Mouse (Mus musculus) liver, embryonic 16.5 days (tissue): ENCODE data around the gene Flt1. TPM values are rescaled to one million over a fixed set of nuclear protein-coding genes. Genes with fewer than 3 reads are reported as not detected.
"Not testable (repeated sequence)": the region's sequence is repeated elsewhere in the genome, so short reads cannot be mapped to it uniquely, and the experiment has no call there.

ENCODE experiments used
- ATAC-seq: fragments of 200-750 bp; cut with Nextera tagmentation; 2 replicates; pipeline ENCODE4 v1.8.0; 2017; ENCODE audit warnings: low read depth, mild to moderate bottlenecking, moderate number of reproducible peaks, moderate library complexity
- H3K27ac ChIP-seq: fragments of 300-500 bp; sonication (generic); 2 replicates; pipeline ENCODE4 v1.5.1; 2014; ENCODE audit warnings: mild to moderate bottlenecking, low read length
- H3K27me3 ChIP-seq: fragments of 300-500 bp; sonication (generic); 2 replicates; pipeline ENCODE4 v1.6.1; 2014; ENCODE audit warnings: low read depth, low read length, mixed read lengths; ENCODE audit not compliant: control insufficient read depth, insufficient read depth
- H3K36me3 ChIP-seq: fragments of 300-500 bp; sonication (generic); 2 replicates; pipeline ENCODE4 v1.6.1; 2014; ENCODE audit warnings: mild to moderate bottlenecking; ENCODE audit not compliant: control insufficient read depth, insufficient read depth
- H3K4me1 ChIP-seq: fragments of 300-500 bp; sonication (generic); 2 replicates; pipeline ENCODE4 v1.6.1; 2014; ENCODE audit warnings: low read depth, low read length, mixed read lengths; ENCODE audit not compliant: control insufficient read depth
- H3K4me2 ChIP-seq: fragments of 300-500 bp; sonication (generic); 2 replicates; pipeline ENCODE4 v1.6.1; 2014; ENCODE audit warnings: low read depth, low read length, mixed read lengths
- H3K4me3 ChIP-seq: fragments of 300-500 bp; sonication (generic); 2 replicates; pipeline ENCODE4 v1.5.1; 2014; ENCODE audit warnings: low read depth, mild to moderate bottlenecking, low read length
- H3K9ac ChIP-seq: fragments of 300-500 bp; sonication (generic); 2 replicates; pipeline ENCODE4 v1.6.1; 2014; ENCODE audit warnings: low read depth, low read length
- H3K9me3 ChIP-seq: fragments of 300-500 bp; sonication (generic); replicated peaks from 2 replicates; pipeline ENCODE4 v1.6.1; 2016; ENCODE audit warnings: low read length; ENCODE audit not compliant: control insufficient read depth
- WGBS: fragments of 180-500 bp; shearing (Covaris S2); extraction: QIAGEN DNeasy Blood & Tissue Kit; methylation state at CpG from one replicate; pipeline ENCODE4 v1.1.7; 2014; ENCODE audit not compliant: insufficient replicate concordance; 5-methylcytosine and 5-hydroxymethylcytosine counted together
- polyA plus RNA-seq: library from polyadenylated mRNA; unstranded; fragments of >200 nt; fragmentation: Nextera tagmentation; extraction: Ambion mirVana; gene quantifications from 2 replicates; pipeline ENCODE4 v1.2.1, GENCODE M21; 2015

The Flt1 gene
- polyA plus RNA-seq, 1 experiment from 2014 or later: 3.3 TPM

GRCm38 (mm10) chr5:147614659-147615058, 111.2 kb downstream of the Flt1 start:
- Histone ChIP-seq H3K4me2 (no peak overlapping the region), H3K9me3 (no peaks in the 10 kb centered on the region), H3K27me3 (no peaks in the 10 kb centered on the region), H3K27ac (no peak overlapping the region), H3K4me3 (no peak overlapping the region), H3K36me3 (no peaks in the 10 kb centered on the region), H3K4me1 (no peaks in the 10 kb centered on the region), H3K9ac (no peak overlapping the region)
- WGBS: 49% methylated on average over 6 of the region's 6 CpGs
- ATAC-seq: no peak

GRCm38 (mm10) chr5:147611348-147611747, 114.5 kb downstream of the Flt1 start:
- H3K36me3 ChIP-seq, H3K27ac ChIP-seq, H3K4me3 ChIP-seq, H3K9me3 ChIP-seq, H3K27me3 ChIP-seq, H3K4me2 ChIP-seq, H3K4me1 ChIP-seq, H3K9ac ChIP-seq, ATAC-seq: not testable (repeated sequence)
- 62% methylated on average over 3 of the region's 3 CpGs for WGBS

GRCm38 (mm10) chr5:147607256-147607975, 118.4 kb downstream of the Flt1 start:
- H3K9me3 ChIP-seq: no peaks in the 10 kb centered on the region
- H3K27ac ChIP-seq: no peak overlapping the region
- no peak for ATAC-seq
- H3K4me2 ChIP-seq: no peak overlapping the region
- H3K9ac ChIP-seq: no peak overlapping the region
- H3K4me3 ChIP-seq: no peak overlapping the region
- 60% methylated on average over 13 of the region's 13 CpGs for WGBS
- no peaks in the 10 kb centered on the region for H3K4me1 ChIP-seq
- H3K27me3 ChIP-seq: no peaks in the 10 kb centered on the region
- no peaks in the 10 kb centered on the region for H3K36me3 ChIP-seq

GRCm38 (mm10) chr5:147606751-147607150, 119.1 kb downstream of the Flt1 start:
- Histone ChIP-seq H3K36me3 (no peaks in the 10 kb centered on the region), H3K27ac (no peak overlapping the region), H3K9ac (no peak overlapping the region), H3K4me1 (no peaks in the 10 kb centered on the region), H3K4me2 (no peak overlapping the region), H3K4me3 (no peak overlapping the region), H3K27me3 (no peaks in the 10 kb centered on the region), H3K9me3 (no peaks in the 10 kb centered on the region)
- no peak for ATAC-seq
- WGBS: 68% methylated on average over 13 of the region's 13 CpGs

GRCm38 (mm10) chr5:147601460-147602360, 124.1 kb downstream of the Flt1 start:
- Histone ChIP-seq H3K9me3 (no peaks in the 10 kb centered on the region), H3K27me3 (no peaks in the 10 kb centered on the region), H3K27ac (no peak overlapping the region), H3K36me3 (no peaks in the 10 kb centered on the region), H3K4me1 (no peaks in the 10 kb centered on the region), H3K9ac (no peak overlapping the region), H3K4me3 (no peak overlapping the region), H3K4me2 (no peak overlapping the region)
- no peak for ATAC-seq
- 61% methylated on average over 18 of the region's 18 CpGs for WGBS

GRCm38 (mm10) chr5:147597825-147598224, 128.0 kb downstream of the Flt1 start:
- 67% methylated on average over 16 of the region's 16 CpGs for WGBS
- Histone ChIP-seq H3K4me2 (no peak overlapping the region), H3K27me3 (no peaks in the 10 kb centered on the region)

GRCm38 (mm10) chr5:147589814-147590213, 136.0 kb downstream of the Flt1 start:
- no peak overlapping the region for H3K27ac ChIP-seq
- no peak overlapping the region for H3K4me2 ChIP-seq
- H3K9me3 ChIP-seq: no peaks in the 10 kb centered on the region
- peak; percentile 54 for ATAC-seq
- H3K27me3 ChIP-seq: no peaks in the 10 kb centered on the region
- no peak overlapping the region for H3K9ac ChIP-seq
- no peaks in the 10 kb centered on the region for H3K36me3 ChIP-seq
- H3K4me3 ChIP-seq: no peak overlapping the region
- 21% methylated on average over 12 of the region's 12 CpGs for WGBS
- H3K4me1 ChIP-seq: no peaks in the 10 kb centered on the region

More at GRCm38 (mm10) chr5:147597825-147598224, 128.0 kb downstream of the Flt1 start:
- H3K4me1 ChIP-seq: no peaks in the 10 kb centered on the region
- no peak overlapping the region for H3K4me3 ChIP-seq
- H3K9me3 ChIP-seq: no peaks in the 10 kb centered on the region
- no peak for ATAC-seq
- no peak overlapping the region for H3K9ac ChIP-seq
- H3K27ac ChIP-seq: no peak overlapping the region
- no peaks in the 10 kb centered on the region for H3K36me3 ChIP-seq

- no peaks in the 10 kb centered on the region for H3K27me3 ChIP-seq
- H3K36me3 ChIP-seq: no peaks in the 10 kb centered on the region
- no peak overlapping the region for H3K27ac ChIP-seq
- 24% methylated on average over 1 of the region's 1 CpGs for WGBS
- H3K4me3 ChIP-seq: no peak overlapping the region
- H3K4me1 ChIP-seq: no peaks in the 10 kb centered on the region
- H3K9me3 ChIP-seq: no peaks in the 10 kb centered on the region
- no peak overlapping the region for H3K9ac ChIP-seq
- no peak for ATAC-seq
- H3K4me2 ChIP-seq: no peak overlapping the region
These were observed 140.7 kb downstream of the Flt1 start for GRCm38 (mm10) chr5:147585070-147585469.

- H3K36me3 ChIP-seq: no peaks in the 10 kb centered on the region
- H3K4me2 ChIP-seq: no peak overlapping the region
- H3K27ac ChIP-seq: no peak overlapping the region
- H3K9me3 ChIP-seq: no peaks in the 10 kb centered on the region
- no peak overlapping the region for H3K9ac ChIP-seq
- WGBS: 46% methylated on average over 9 of the region's 9 CpGs
- H3K4me1 ChIP-seq: no peaks in the 10 kb centered on the region
- H3K27me3 ChIP-seq: no peaks in the 10 kb centered on the region
- no peak for ATAC-seq
- no peak overlapping the region for H3K4me3 ChIP-seq
These were observed 141.2 kb downstream of the Flt1 start for GRCm38 (mm10) chr5:147584648-147585047.
